Mouse (Mus musculus) embryo, embryonic 10 days (tissue): ENCODE measurements at regions not wholly inside any gene's neighbourhood (a gene's known extent, or its start where the extent isn't known, plus 50 kb on each side); places are given as distances from the start of the nearest gene placed in this dataset.
A peak's percentile ranks its signal among the peaks of the same experiment; 100 is the strongest.

Experiments used
- DNase-seq: peaks from one replicate; pipeline ENCODE4 v3.0.0-alpha.2; 2015; ENCODE audit warnings: low spot score

DNA sequence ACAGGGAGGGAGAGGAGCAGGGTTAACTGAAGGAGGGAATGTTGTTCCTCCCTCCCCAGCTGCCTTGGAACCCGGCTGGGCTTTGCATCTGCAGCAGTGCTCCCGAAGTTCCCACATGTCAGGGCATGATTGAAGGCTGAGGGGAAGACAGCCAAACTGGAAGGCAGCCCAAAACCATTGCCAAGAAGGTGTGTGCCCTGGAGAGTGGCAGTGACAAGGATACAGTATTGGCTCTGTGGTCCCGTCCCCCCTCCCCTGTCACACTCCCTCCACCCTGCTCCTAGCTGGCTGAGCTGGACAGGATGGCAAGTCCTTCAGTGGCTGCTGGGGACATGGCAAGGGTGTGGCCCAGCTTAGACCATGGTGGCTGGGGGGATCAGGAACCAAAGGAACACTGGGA lies 79.1 kb downstream of the Cyp26b1 start:
- DNase-seq, result no peak

DNA sequence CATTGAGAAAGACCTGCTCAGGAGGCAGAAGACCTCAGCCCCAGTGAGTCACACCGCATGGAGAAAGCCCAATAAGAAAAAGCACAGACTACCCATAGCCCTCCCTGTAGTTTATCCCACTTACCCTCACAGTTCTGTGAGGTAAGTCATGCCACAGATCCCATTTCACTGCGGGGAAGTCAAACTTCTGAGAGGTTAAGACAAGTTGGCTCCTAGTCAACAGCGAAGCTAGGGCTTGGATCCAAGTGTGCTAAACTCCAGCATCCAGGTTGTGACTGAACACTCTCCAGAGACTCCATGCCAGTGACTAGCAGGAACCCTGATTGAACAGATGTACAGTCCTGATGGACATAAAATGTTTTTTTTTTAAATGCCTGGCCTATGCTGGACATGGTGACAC lies 85.1 kb downstream of the Cyp26b1 start:
- no peak for DNase-seq

DNA sequence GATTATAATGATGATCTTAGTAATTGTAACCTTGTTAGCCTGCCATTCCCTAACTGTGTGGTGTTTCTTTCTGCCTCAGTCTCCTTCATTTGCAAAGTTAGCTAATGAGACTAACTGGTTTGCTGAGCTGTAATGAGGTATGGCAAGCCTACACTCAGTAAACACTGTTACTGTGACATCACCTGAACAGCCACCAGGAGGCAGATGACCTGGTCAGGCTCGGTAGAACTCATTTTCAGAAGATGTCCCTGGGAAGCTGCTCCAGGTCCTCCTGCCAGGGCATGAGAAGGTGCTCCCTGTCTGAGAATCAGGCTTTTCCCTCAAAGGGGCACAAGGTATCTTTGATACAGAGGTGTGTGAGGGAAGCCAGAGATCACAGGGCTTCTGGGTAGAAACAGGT lies 87.0 kb downstream of the Cyp26b1 start:
- no peak for DNase-seq

DNA sequence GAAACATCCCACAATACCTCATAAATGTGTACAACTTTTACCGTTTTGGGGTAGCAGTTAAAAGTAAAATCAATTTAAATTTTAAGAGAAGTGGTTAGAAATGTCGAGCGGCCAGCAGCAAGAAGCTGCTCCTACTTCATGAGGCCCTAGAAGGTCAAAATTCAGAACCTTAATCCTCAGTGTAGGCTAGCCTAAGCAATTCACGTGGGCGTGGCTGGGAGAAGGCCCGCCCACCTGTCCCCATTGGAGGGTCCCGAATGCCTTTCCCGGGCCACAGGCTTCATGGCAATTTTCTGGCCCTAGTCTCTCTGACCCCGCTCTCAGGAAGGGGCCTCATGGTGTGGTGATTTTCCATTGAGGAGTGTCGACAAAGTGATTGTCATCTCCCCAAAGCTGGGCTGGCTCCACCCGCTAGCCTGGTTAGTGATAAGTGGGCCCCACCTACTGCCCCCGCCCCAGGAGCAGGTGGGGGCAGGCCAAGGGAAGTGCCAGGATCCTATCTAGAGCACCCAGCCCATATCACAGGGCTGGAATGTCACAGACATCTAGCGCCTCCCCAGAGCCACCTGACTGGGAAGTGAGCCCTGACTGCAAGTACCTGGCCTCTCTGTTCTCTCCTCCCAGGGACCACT lies 93.3 kb downstream of the Cyp26b1 start:
- no peak for DNase-seq

DNA sequence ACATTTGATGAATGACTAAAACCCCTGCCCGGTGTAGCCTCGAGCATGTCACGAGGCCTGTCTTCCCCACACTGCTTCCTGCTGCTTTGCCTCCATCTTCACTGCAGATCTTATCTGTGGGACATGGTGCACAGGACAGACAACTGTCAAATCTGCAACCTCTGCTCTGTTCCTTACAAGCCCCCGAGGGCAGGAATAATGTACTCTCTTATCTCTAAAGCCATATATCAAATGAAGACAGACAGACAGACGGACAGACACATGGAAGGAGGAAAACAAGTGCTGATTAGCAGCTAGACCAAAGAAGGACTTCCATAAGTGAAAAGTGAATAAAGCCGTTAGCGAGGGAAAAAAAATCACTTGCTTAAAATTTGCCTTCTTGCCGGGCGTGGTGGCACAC lies 95.6 kb downstream of the Cyp26b1 start:
- DNase-seq, result no peak

DNA sequence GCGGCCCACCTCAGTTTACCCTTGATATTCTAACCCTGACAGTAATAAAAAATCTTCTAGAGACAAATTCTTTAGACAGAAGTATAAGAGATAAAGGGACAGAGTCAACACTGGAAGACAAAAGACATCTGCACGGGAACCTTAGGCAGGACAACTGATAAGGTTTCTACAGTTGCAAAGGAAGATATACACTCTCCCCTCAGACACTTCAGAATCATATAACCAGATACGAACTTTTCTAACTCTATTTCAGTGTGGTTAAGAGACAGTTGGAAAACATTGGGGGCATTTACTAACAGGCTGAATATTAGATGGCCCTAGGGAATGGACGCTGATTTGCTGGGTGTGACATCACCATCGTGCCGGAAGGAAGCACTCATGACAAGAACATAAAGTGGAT lies 100.0 kb downstream of the Cyp26b1 start:
- no peak for DNase-seq

DNA sequence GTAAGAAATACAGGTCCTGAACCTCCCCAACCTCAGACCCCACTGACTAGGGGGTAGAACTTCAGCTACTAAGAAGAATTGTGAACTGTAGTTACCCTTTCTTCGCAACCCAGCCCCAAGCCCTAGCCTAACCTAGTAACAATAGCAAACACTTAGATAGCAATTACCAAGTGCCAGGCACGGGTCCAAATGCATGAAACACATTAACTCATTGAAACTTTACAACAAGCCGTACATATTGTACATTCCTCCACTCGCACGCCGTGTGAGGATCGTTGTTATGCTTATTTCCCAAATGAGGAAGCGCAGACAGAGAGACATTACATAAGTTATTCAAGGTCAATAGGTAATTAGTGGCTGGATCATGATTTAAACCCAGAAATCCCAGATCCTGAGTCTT lies 100.5 kb downstream of the Cyp26b1 start:
- DNase-seq, result no peak

DNA sequence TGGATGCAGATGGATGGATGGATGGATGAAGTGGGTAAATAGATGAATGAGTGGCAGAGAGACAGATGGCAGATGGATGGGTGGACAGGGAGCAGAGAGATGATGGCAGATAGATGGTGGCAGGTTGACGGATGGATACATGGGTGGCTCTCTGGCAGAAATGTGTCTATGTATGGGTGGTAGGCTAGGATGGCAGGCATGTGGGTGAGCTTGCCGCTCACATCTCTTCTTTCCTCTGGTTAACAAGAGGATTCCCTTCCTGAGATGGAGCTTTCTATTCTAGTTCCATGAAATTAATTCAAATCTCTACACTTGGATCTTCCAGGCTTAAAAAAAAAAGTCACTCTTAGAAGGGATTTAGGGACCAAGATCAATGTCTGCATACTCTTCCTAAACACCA lies 101.1 kb downstream of the Cyp26b1 start:
- no peak for DNase-seq

DNA sequence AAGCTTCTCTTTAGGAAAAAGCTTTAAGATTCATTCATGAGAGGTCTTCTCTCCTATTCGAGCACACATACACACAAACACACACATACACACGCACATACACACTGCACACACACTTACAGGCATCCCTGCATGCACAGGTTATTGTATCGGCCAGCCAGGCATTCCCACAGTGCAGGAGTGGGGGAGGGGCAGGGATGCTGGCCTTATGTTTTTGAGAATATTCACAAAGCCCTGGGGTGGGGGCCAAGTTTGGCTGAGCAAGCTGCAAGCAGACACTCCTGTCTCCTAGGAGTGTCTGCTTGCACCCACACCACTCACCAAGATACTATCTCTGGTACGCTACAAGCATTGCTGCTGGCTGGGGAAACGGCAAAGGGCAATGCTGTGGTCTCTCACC lies 102.6 kb downstream of the Cyp26b1 start:
- no peak for DNase-seq

DNA sequence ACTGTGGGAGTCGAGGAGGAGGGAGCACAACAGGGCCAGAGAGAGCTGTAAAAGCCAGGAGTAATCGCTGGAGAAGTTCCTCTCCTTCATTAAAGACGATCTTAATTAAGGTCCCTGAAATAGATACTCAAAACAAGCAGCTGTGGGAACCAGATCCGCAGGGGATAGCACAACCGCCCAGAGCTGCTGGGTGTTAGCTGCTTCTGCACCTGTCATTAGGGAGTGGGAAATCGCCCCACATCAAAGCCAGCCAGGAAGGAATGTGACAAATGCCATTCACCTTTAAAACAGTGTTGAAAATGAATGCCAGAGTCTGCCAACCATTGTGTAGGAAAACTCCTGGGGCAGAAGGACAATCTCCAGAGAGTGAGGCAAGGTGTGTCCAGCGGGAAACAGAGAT lies 112.5 kb downstream of the Cyp26b1 start:
- DNase-seq, result no peak

DNA sequence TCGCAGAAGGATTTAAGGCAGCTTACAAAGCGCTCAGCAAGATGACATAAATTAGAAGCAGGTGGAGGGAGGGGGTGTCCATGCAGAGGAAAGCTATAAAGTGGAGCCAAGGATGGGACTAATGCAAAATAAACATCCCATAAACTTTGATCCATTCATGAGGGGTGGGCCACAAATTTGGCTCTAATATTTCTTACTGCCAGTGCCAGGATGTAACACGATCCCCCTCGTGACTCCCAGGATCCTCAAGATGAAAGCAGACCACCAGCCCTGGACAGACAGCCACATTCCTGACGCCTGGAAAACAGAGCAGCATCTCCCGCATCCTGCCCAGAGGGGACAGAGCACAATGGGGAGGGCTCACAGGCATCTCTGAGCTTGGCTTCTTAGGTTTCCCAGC lies 116.6 kb downstream of the Cyp26b1 start:
- DNase-seq, result peak; percentile 61

DNA sequence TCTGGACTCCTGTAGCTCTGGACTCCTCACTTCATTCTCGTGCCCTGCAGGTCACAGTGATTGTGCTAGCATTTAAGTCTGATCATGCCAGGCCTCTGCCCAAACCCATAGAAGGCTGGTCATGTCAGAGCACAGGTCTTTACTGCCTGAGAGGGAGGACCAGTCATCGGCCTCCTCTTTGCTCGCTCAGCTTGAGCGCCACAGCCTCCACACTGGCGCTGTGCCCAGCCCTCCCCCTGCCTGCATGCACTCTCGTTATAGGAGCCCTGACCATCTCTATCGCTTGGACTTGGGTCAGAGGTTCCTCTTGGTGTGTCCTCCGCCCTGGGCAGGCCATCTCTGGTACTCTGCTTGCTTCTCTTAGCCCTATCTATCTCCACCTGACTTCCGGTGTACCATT lies 117.2 kb downstream of the Cyp26b1 start:
- no peak for DNase-seq

DNA sequence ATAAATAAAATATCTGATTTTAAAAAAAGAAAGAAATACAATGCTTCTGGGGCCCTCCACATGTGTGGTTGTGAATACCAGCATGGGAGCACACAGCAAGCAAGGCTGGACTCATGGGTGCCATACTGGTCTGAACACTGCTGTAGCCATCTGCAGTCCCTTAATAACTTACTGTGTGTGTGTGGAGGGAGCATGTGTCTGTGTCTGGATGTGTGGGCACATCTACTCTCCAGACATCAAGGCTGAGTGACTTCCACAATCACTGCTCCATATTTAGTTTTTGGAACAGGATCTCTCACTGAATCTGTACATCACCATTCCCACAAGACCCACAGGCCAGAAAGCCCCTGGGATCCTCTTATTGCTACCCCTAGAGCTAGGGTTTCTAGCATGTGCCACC lies 118.9 kb downstream of the Cyp26b1 start:
- no peak for DNase-seq

DNA sequence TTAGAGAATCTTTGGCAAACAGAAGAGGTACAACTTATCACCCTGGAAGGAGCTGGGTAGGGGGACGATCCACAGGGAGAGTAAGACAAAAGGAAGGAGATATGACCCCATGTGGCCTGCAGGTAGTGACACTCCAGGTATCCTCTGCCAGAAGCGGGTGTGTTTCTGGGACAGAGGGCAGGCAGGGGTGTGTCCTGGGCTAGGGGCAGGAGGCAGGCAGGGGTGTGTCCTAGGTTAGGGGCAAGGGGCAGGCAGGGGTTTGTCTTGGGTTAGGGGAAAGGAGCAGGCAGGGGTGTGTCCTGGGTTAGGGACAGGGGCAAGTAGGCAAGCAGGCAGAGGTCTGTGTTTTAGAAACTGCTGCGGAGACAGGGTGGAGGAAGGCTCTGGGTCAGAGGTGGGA lies 120.5 kb downstream of the Cyp26b1 start:
- no peak for DNase-seq

DNA sequence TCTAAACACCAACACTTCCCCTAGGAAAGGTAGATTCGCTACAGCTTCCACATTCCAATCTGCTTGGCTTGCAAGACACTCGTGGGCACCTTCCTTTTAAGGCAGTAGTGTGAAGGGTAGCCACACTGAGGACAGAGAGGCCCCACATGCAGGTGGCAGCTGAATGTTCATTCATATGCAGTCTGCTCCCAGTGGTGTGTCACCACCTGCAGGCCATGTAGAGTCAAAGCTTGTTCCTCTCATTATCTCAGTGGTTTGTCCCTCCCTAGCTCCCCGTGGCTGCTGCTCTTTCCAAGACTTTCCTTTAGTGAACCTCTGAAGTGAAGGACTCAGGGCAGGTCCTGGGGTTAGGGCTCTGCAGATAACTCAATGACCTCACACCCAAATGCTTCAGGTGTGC lies 121.4 kb downstream of the Cyp26b1 start:
- DNase-seq, result no peak

DNA sequence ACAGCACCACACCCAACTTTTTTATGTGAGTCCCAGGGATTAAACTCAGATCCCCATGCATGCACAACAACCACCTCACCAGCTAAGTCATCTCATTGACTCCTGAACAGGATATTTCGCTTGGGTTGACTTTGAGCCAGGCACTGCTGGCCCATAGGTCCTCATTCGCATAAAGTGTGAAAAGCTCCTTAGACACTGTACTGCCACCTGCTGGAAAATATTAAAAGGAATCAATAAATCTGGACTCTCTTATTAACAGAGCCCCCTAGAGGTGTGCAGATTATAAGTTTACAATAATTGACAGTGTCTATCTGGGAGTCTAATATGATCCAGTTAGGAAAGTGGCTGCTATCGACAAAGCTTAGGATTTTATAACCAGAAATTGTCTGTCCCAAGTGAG lies 126.4 kb downstream of the Cyp26b1 start:
- DNase-seq, result no peak

DNA sequence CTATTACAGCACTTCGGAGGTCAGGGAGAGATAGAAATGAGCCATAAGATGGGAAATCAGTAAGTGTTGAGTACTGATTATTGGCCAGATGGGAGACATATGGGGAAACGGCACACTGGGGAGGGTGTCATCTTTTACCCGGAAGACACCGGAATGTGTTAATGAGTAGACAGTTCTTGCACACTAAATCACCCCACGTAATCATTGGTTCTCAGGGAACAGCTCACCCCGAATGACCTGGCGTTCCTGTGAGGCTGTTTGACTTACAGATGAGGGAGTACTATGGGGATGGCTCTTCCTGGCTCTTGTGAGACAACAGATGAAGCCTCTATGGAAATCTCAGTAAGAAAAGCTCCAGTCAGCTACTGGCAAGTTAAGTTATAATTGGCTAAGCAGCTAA lies 127.5 kb downstream of the Cyp26b1 start:
- peak; percentile 15 for DNase-seq

DNA sequence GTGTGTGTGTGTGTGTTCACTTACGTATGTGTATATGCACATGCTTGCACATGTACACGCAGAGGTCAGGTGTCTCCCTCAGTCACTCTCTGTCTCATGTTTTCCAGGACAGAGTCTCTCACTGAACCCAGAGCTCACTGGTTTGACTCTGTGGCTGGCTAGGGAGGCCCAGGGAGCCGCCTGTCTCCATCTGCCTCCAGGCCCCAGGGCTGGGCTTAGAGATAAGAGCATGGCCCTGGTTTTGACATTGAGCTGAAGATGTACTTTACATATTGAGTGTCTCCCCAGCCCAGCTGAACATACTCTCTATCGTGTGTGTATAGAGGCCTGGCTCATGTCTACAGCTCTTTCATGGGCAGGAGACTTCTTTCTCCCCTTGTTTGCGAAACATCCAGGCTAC lies 128.1 kb downstream of the Cyp26b1 start:
- no peak for DNase-seq

DNA sequence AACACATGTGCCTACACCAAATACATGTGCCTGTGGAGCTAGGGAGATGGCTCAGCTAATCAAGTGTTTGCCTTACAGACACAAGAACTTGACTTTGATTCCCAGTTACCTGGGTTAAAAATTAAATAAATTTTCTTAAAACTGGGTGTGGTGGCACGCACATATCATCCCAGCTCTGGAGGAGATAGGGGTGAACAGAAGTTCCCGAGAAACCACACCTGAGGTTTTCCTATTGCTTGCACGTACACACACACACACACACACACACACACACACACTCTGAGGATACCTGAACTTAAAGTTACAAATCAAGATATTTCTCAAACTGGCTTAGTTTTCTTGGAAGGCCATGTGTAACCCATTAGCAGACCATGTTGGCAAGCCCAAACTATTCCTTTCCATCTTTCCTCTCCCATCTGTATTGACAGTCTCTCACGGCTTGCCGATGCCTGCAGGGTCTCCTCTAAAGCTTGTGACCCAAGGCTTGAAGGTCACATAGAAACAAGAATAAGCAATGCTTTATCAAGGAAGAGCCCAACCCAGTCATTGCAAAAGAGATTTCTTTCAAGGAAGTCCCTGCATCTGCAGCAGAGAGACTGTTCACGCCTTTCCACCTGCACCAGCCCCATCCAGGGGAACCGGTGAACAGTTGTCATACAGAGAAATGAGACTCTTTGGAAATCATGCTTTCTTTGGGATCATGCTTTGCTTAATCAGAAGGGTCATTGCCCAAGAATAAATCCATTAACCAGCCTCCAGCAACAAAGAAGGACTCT lies 129.9 kb downstream of the Cyp26b1 start:
- DNase-seq, result no peak

DNA sequence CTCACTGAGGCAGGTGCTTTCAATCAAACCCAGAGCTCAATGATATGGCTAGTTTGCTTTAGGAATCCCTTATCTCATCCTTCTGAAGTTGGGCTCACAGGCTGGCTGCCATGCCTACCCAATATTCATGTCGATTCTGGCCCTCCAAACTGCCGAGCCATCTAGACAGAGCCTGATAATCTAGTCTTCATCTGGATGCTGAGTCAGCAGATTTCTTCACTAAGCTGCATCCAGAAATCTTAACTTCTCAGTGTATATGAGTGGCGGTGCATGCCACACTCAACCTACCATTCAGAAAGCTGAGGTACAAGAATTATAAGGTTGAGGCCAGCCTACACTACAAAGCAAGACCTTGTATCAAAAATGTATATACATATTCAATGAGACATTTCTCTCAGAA lies 136.9 kb downstream of the Cyp26b1 start:
- DNase-seq, result no peak

DNA sequence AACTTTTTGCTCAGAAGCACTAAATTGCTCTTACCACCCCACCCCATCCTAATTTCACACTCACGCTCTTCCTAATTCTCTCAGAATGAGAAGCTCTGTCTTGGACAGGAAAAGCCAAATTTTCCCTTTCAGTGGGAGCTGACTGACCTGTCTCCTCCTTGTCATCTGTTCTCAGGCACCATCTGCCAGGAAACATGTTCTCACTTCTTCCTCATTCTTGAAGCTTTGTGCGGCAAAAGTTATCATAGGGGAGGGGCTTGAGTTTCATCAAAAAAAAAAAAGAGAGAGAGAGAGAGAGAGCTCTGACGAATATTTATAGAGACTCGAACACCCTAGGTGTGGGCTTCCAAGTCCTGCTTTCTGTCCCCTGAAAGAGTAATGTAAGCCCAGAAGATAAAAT lies 148.6 kb downstream of the Cyp26b1 start:
- no peak for DNase-seq

DNA sequence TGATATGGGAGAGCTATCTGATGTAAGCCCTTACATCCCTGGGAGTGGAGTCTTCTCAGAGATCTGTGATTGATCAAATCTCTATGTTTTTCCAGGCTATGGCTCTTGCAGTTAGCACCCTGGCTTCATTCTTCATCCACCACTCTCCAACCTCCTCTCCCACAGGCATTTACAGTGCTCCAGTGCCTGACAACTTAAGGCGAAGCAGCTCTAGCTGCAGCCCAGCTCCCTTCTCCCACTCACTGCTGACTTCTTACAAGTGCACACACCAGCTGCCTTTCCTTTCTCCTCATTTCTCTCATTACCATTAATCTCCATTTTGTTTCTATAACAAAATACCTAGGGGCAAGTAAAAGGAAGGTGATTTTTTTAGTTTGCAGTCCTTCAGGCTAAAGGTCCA lies 151.0 kb downstream of the Cyp26b1 start:
- DNase-seq, result no peak

DNA sequence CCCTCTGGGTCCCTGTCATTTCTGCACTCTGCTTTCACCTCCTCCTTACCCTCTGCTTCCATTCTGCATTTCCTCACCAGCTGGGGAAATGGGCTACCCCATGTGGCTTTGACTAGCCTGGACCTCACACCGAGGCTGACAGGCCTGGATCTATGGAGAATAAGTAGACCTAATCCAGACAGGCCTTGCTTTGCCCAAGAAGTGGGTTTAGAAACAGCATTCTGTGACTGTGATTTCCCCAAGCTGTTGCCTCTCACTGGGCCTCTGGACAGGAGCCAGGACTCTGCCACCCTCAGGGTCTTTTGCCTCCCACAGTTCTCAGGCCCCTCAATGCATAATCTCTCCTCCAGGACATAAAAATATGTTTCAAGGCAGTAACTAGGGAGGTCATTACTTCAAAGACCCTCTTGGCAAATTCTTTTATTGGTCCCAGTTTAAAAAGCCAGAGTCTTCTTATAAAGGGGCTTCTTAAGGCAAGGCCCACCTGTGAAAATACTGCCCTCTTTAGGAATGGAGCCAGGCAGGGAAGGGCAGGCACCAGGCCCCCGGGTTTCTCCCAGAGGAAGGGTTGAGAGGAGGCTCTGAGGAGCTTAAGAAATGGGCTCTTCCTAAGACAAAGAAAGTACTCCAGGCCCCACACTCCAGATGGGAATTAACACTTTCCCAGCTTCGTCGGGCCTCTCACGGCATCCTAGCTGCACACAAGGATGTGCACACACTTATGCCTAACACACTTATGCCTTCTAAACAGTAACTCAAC lies 151.8 kb downstream of the Cyp26b1 start:
- DNase-seq, result no peak
